Mouse (Mus musculus): ENCODE measurements around the gene Slc35e4. TPM values are rescaled to one million over a fixed set of nuclear protein-coding genes. Genes with fewer than 3 reads are reported as not detected.

Slc35e4 gene
- total and polyA plus RNA-seq, 3 experiments = 3.3 to 10.9 (median 4.6) TPM

- dilution Hi-C loops (cut with MboI; ENCODE audit: extremely low pct_ligation_motif_present, extremely low pct_unique_long_range_greater_than_20kb, low sequenced_read_pairs) = no loop called here
- Histone ChIP-seq H3K9me3 (replicated peaks; ENCODE audit: low read length) (no peaks in the 10 kb centered on the region), H3K36me3 (replicated peaks in 1 of 2; ENCODE audit: control insufficient read depth in 1 of 2, insufficient read depth in 1 of 2, low read length in 1 of 2) (no peaks in the 10 kb centered on the region), H3K4me2 (ENCODE audit: insufficient read depth, low read depth, poor library complexity, severe bottlenecking) (no peak overlapping the region), H3K4me3 (replicated peaks in 1 of 3; ENCODE audit: low read depth in 2 of 3, low read length in 2 of 3, poor library complexity in 1 of 3) (no peak overlapping the region), H3K79me2 (replicated peaks; ENCODE audit: control insufficient read depth, extremely low read depth, insufficient read depth, poor library complexity, severe bottlenecking) (no peaks in the 10 kb centered on the region), H3K9ac (ENCODE audit: insufficient read depth, low read depth) (no peak overlapping the region), H3K4me1 (ENCODE audit: control insufficient read depth in 1 of 2, insufficient read depth in 2 of 2) (peaks cover 7 to 15% of the 10 kb centered on the region in 2 experiments), H3K27ac (ENCODE audit: insufficient read depth, low read depth) (no peak overlapping the region), H3K27me3 (replicated peaks) (peaks cover 2% of the 10 kb centered on the region)
- DNase-seq (ENCODE audit: extremely low read depth) = no peak
- in situ Hi-C loops (cut with MboI; ENCODE audit: low pct_ligation_motif_present, low pct_unique_long_range_greater_than_20kb, low sequenced_read_pairs) = no loop called here
- no peak for TF ChIP-seq CHD2 (IDR thresholded peaks at IDR 0.05; ENCODE audit: low read length)
- no peak for TF ChIP-seq HCFC1 (IDR thresholded peaks at IDR 0.05; ENCODE audit: low read depth, low read length)
- no peak for TF ChIP-seq ZC3H11A (IDR thresholded peaks at IDR 0.05; ENCODE audit: low read depth, low read length)
- no peak for TF ChIP-seq CTCF (conservative IDR thresholded peaks at IDR 0.05 in 1 of 2, IDR thresholded peaks at IDR 0.05 in 1 of 2; ENCODE audit: low read depth in 2 of 2, low read length in 2 of 2)
- no peak for TF ChIP-seq KAT2A (IDR thresholded peaks at IDR 0.05; ENCODE audit: insufficient replicate concordance, low read length)
- no peak for TF ChIP-seq GABPA (IDR thresholded peaks at IDR 0.05; ENCODE audit: insufficient replicate concordance, low read depth, low read length)
- no peak for TF ChIP-seq TBP (conservative IDR thresholded peaks at IDR 0.05; ENCODE audit: low read depth, low read length)
- no peak for TF ChIP-seq POLR2A (IDR thresholded peaks at IDR 0.05; ENCODE audit: low read depth, low read length)
- no peak for TF ChIP-seq MAZ (IDR thresholded peaks at IDR 0.05; ENCODE audit: low read depth, low read length)
- TF ChIP-seq SIN3A (IDR thresholded peaks at IDR 0.05; ENCODE audit: low read length) = no peak
- no peak for TF ChIP-seq USF2 (conservative IDR thresholded peaks at IDR 0.05; ENCODE audit: low read depth, low read length)
- TF ChIP-seq POLR2AphosphoS2 (IDR thresholded peaks at IDR 0.05; ENCODE audit: low read depth, low read length) = no peak
- TF ChIP-seq E2F4 (IDR thresholded peaks at IDR 0.05; ENCODE audit: insufficient replicate concordance, low read depth, low read length) = no peak
Measured at GRCm38 (mm10) chr11:3876419-3876818, 38.0 kb downstream of the Slc35e4 start.

DNA sequence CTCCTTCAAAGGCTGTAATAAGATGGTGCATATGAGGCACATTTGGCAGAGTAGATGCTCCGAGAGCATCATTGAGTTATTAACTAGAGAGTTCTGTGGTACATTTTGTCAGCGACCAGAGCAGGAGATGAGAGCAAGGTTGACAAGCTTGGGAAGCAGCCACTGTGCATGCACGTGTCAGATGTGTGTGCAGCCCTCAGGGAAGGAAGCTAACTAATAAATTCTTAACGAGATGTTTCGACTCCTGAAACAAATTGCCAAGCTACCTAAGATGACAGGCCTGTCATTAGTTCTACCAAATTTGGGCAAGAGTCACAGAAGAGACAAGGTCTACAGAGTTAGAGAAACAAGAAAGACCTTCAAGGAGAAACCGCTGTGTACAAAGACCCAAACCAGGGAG lies 50.1 kb downstream of the Slc35e4 start:
- no peak for DNase-seq (ENCODE audit: extremely low read depth)
- H3K27ac ChIP-seq (ENCODE audit: insufficient read depth, low read depth) = no peak overlapping the region
- H3K9me3 ChIP-seq (replicated peaks; ENCODE audit: low read length) = peaks cover 2% of the 10 kb centered on the region
- no peaks in the 10 kb centered on the region for H3K36me3 ChIP-seq (replicated peaks in 1 of 2; ENCODE audit: control insufficient read depth in 1 of 2, insufficient read depth in 1 of 2, low read length in 1 of 2)
- no peaks in the 10 kb centered on the region for H3K4me1 ChIP-seq (ENCODE audit: control insufficient read depth in 1 of 2, insufficient read depth in 2 of 2)
- H3K4me3 ChIP-seq (replicated peaks in 1 of 3; ENCODE audit: low read depth in 2 of 3, low read length in 2 of 3, poor library complexity in 1 of 3) = no peak overlapping the region
- in situ Hi-C loops (cut with MboI; ENCODE audit: low pct_ligation_motif_present, low pct_unique_long_range_greater_than_20kb, low sequenced_read_pairs) = no loop called here
- no peaks in the 10 kb centered on the region for H3K27me3 ChIP-seq (replicated peaks)
- H3K79me2 ChIP-seq (replicated peaks; ENCODE audit: control insufficient read depth, extremely low read depth, insufficient read depth, poor library complexity, severe bottlenecking) = no peaks in the 10 kb centered on the region
- H3K9ac ChIP-seq (ENCODE audit: insufficient read depth, low read depth) = no peak overlapping the region
- no peak overlapping the region for H3K4me2 ChIP-seq (ENCODE audit: insufficient read depth, low read depth, poor library complexity, severe bottlenecking)
- TF ChIP-seq MYC (IDR thresholded peaks at IDR 0.05; ENCODE audit: low read depth, low read length) (no peak), ETS1 (conservative IDR thresholded peaks at IDR 0.05; ENCODE audit: low read depth, low read length) (no peak), GABPA (IDR thresholded peaks at IDR 0.05; ENCODE audit: insufficient replicate concordance, low read depth, low read length) (no peak), SMC3 (IDR thresholded peaks at IDR 0.05; ENCODE audit: low read depth, low read length) (no peak), ZMIZ1 (IDR thresholded peaks at IDR 0.05; ENCODE audit: low read depth, low read length) (no peak), MAFK (IDR thresholded peaks at IDR 0.05; ENCODE audit: insufficient replicate concordance, low read length) (no peak), ZNF384 (IDR thresholded peaks at IDR 0.05; ENCODE audit: low read depth, low read length) (no peak), HCFC1 (IDR thresholded peaks at IDR 0.05; ENCODE audit: low read depth, low read length) (no peak), ZC3H11A (IDR thresholded peaks at IDR 0.05; ENCODE audit: low read depth, low read length) (no peak), KAT2A (IDR thresholded peaks at IDR 0.05; ENCODE audit: insufficient replicate concordance, low read length) (no peak), CHD1 (IDR thresholded peaks at IDR 0.05; ENCODE audit: low read depth, low read length) (no peak), CTCF (conservative IDR thresholded peaks at IDR 0.05 in 1 of 2, IDR thresholded peaks at IDR 0.05 in 1 of 2; ENCODE audit: low read depth in 2 of 2, low read length in 2 of 2) (no peak), NRF1 (IDR thresholded peaks at IDR 0.05; ENCODE audit: low read depth, low read length) (no peak), MAX (IDR thresholded peaks at IDR 0.05; ENCODE audit: low read length) (no peak), USF2 (conservative IDR thresholded peaks at IDR 0.05; ENCODE audit: low read depth, low read length) (no peak), SIN3A (IDR thresholded peaks at IDR 0.05; ENCODE audit: low read length) (no peak), E2F4 (IDR thresholded peaks at IDR 0.05; ENCODE audit: insufficient replicate concordance, low read depth, low read length) (no peak), POLR2AphosphoS2 (IDR thresholded peaks at IDR 0.05; ENCODE audit: low read depth, low read length) (no peak), CHD2 (IDR thresholded peaks at IDR 0.05; ENCODE audit: low read length) (no peak), POLR2A (IDR thresholded peaks at IDR 0.05; ENCODE audit: low read depth, low read length) (no peak)
- dilution Hi-C loops (cut with MboI; ENCODE audit: extremely low pct_ligation_motif_present, extremely low pct_unique_long_range_greater_than_20kb, low sequenced_read_pairs) = no loop called here
